Mouse (Mus musculus): Measurements from ENCODE around the gene Ppef2. TPM values are rescaled to one million over a fixed set of nuclear protein-coding genes. Genes with fewer than 3 reads are reported as not detected.
A peak's percentile ranks its signal among the peaks of the same experiment; 100 is the strongest.
"Not testable (repeated sequence)": the region's sequence is repeated elsewhere in the genome, so short reads cannot be mapped to it uniquely, and the experiment has no call there.

The Ppef2 gene
- polyA plus RNA-seq, 1 experiment from 2014 or later, result not detected

GRCm38 (mm10) chr5:92206121-92206520, 50.0 kb downstream of the Ppef2 start:
- Histone ChIP-seq H3K9ac (ENCODE audit: low read length) (no peak overlapping the region), H3K9me3 (ENCODE audit: control insufficient read depth, low read length) (no peaks in the 10 kb centered on the region), H3K4me2 (ENCODE audit: low read depth) (no peak overlapping the region), H3K27ac (ENCODE audit: low read depth, low read length) (no peak overlapping the region), H3K4me3 (ENCODE audit: low read depth, low read length) (no peak overlapping the region), H3K36me3 (ENCODE audit: control insufficient read depth, insufficient read depth, low read length) (peaks cover 6% of the 10 kb centered on the region; the same call in 1 of the 2 replicates), H3K4me1 (ENCODE audit: control insufficient read depth, insufficient read depth, low read length) (no peaks in the 10 kb centered on the region), H3K27me3 (ENCODE audit: control insufficient read depth, insufficient read depth, low read length) (no peaks in the 10 kb centered on the region)
- WGBS, result 94% methylated on average over 6 of the region's 6 CpGs
- ATAC-seq (ENCODE audit: insufficient read depth, low FRiP score, low TSS enrichment) (no peak), DNase-seq (ENCODE audit: low spot score) (no peak)

GRCm38 (mm10) chr5:92205706-92206105, 50.4 kb downstream of the Ppef2 start:
- ATAC-seq (ENCODE audit: insufficient read depth, low FRiP score, low TSS enrichment), result no peak
- WGBS, result 87% methylated on average over 5 of the region's 5 CpGs
- Histone ChIP-seq H3K27ac (ENCODE audit: low read depth, low read length) (no peak overlapping the region), H3K4me3 (ENCODE audit: low read depth, low read length) (no peak overlapping the region), H3K9me3 (ENCODE audit: control insufficient read depth, low read length) (no peaks in the 10 kb centered on the region), H3K27me3 (ENCODE audit: control insufficient read depth, insufficient read depth, low read length) (no peaks in the 10 kb centered on the region), H3K4me2 (ENCODE audit: low read depth) (no peak overlapping the region), H3K4me1 (ENCODE audit: control insufficient read depth, insufficient read depth, low read length) (no peaks in the 10 kb centered on the region), H3K36me3 (ENCODE audit: control insufficient read depth, insufficient read depth, low read length) (peaks cover 6% of the 10 kb centered on the region; the same call in 1 of the 2 replicates), H3K9ac (ENCODE audit: low read length) (no peak overlapping the region)
- no peak for DNase-seq (ENCODE audit: low spot score)

GRCm38 (mm10) chr5:92205184-92205583, 50.9 kb downstream of the Ppef2 start:
- 93% methylated on average over 7 of the region's 7 CpGs for WGBS
- no peak overlapping the region for H3K9ac ChIP-seq (ENCODE audit: low read length)
- H3K4me2 ChIP-seq (ENCODE audit: low read depth), result no peak overlapping the region
- H3K36me3 ChIP-seq (ENCODE audit: control insufficient read depth, insufficient read depth, low read length), result peaks cover 6% of the 10 kb centered on the region; the same call in 1 of the 2 replicates
- no peaks in the 10 kb centered on the region for H3K27me3 ChIP-seq (ENCODE audit: control insufficient read depth, insufficient read depth, low read length)
- H3K4me1 ChIP-seq (ENCODE audit: control insufficient read depth, insufficient read depth, low read length), result no peaks in the 10 kb centered on the region
- no peak overlapping the region for H3K4me3 ChIP-seq (ENCODE audit: low read depth, low read length)
- ATAC-seq (ENCODE audit: insufficient read depth, low FRiP score, low TSS enrichment) (no peak), DNase-seq (ENCODE audit: low spot score) (no peak)
- no peak overlapping the region for H3K27ac ChIP-seq (ENCODE audit: low read depth, low read length)
- no peaks in the 10 kb centered on the region for H3K9me3 ChIP-seq (ENCODE audit: control insufficient read depth, low read length)

- DNase-seq (ENCODE audit: low spot score) (no peak), ATAC-seq (ENCODE audit: insufficient read depth, low FRiP score, low TSS enrichment) (no peak)
- H3K36me3 ChIP-seq (ENCODE audit: control insufficient read depth, insufficient read depth, low read length), result peaks cover 6% of the 10 kb centered on the region; the same call in 1 of the 2 replicates
- H3K9me3 ChIP-seq (ENCODE audit: control insufficient read depth, low read length), result no peaks in the 10 kb centered on the region
- H3K9ac ChIP-seq (ENCODE audit: low read length), result no peak overlapping the region
- WGBS, result 94% methylated on average over 6 of the region's 6 CpGs
- H3K4me3 ChIP-seq (ENCODE audit: low read depth, low read length), result no peak overlapping the region
- no peak overlapping the region for H3K27ac ChIP-seq (ENCODE audit: low read depth, low read length)
- no peak overlapping the region for H3K4me2 ChIP-seq (ENCODE audit: low read depth)
- no peaks in the 10 kb centered on the region for H3K4me1 ChIP-seq (ENCODE audit: control insufficient read depth, insufficient read depth, low read length)
- H3K27me3 ChIP-seq (ENCODE audit: control insufficient read depth, insufficient read depth, low read length), result no peaks in the 10 kb centered on the region
Measured at GRCm38 (mm10) chr5:92204162-92205036, 51.7 kb downstream of the Ppef2 start.

GRCm38 (mm10) chr5:92198266-92198665, 57.8 kb downstream of the Ppef2 start:
- DNase-seq (ENCODE audit: low spot score), result no peak
- ATAC-seq (ENCODE audit: insufficient read depth, low FRiP score, low TSS enrichment), result no peak
- H3K9ac ChIP-seq (ENCODE audit: low read length), result no peak overlapping the region
- 88% methylated on average over 8 of the region's 8 CpGs for WGBS
- no peak overlapping the region for H3K27ac ChIP-seq (ENCODE audit: low read depth, low read length)
- no peak overlapping the region for H3K4me3 ChIP-seq (ENCODE audit: low read depth, low read length)
- no peaks in the 10 kb centered on the region for H3K4me1 ChIP-seq (ENCODE audit: control insufficient read depth, insufficient read depth, low read length)
- no peaks in the 10 kb centered on the region for H3K27me3 ChIP-seq (ENCODE audit: control insufficient read depth, insufficient read depth, low read length)
- no peaks in the 10 kb centered on the region for H3K9me3 ChIP-seq (ENCODE audit: control insufficient read depth, low read length)
- peaks cover 3% of the 10 kb centered on the region for H3K36me3 ChIP-seq (ENCODE audit: control insufficient read depth, insufficient read depth, low read length)
- H3K4me2 ChIP-seq (ENCODE audit: low read depth), result no peak overlapping the region

GRCm38 (mm10) chr5:92196895-92197811, 58.9 kb downstream of the Ppef2 start:
- Histone ChIP-seq H3K36me3 (ENCODE audit: control insufficient read depth, insufficient read depth, low read length) (peaks cover 3% of the 10 kb centered on the region), H3K27ac (ENCODE audit: low read depth, low read length) (no peak overlapping the region), H3K9ac (ENCODE audit: low read length) (no peak overlapping the region), H3K9me3 (ENCODE audit: control insufficient read depth, low read length) (no peaks in the 10 kb centered on the region), H3K27me3 (ENCODE audit: control insufficient read depth, insufficient read depth, low read length) (no peaks in the 10 kb centered on the region), H3K4me1 (ENCODE audit: control insufficient read depth, insufficient read depth, low read length) (no peaks in the 10 kb centered on the region), H3K4me3 (ENCODE audit: low read depth, low read length) (no peak overlapping the region), H3K4me2 (ENCODE audit: low read depth) (no peak overlapping the region)
- WGBS, result 85% methylated on average over 15 of the region's 15 CpGs
- ATAC-seq (ENCODE audit: insufficient read depth, low FRiP score, low TSS enrichment), result peak; percentile 20; the same call in 1 of the 2 replicates
- no peak for DNase-seq (ENCODE audit: low spot score)

GRCm38 (mm10) chr5:92195716-92196115, 60.4 kb downstream of the Ppef2 start:
- H3K9me3 ChIP-seq (ENCODE audit: control insufficient read depth, low read length); H3K4me1 ChIP-seq (ENCODE audit: control insufficient read depth, insufficient read depth, low read length); H3K27me3 ChIP-seq (ENCODE audit: control insufficient read depth, insufficient read depth, low read length); H3K4me3 ChIP-seq (ENCODE audit: low read depth, low read length); H3K36me3 ChIP-seq (ENCODE audit: control insufficient read depth, insufficient read depth, low read length); ATAC-seq (ENCODE audit: insufficient read depth, low FRiP score, low TSS enrichment); H3K4me2 ChIP-seq (ENCODE audit: low read depth); H3K27ac ChIP-seq (ENCODE audit: low read depth, low read length); H3K9ac ChIP-seq (ENCODE audit: low read length): not testable (repeated sequence)
- 63% methylated on average over 2 of the region's 2 CpGs for WGBS
- peak; percentile 31 for DNase-seq (ENCODE audit: low spot score)

GRCm38 (mm10) chr5:92188881-92189483, 67.1 kb downstream of the Ppef2 start:
- 95% methylated on average over 7 of the region's 7 CpGs for WGBS
- Histone ChIP-seq H3K4me1 (ENCODE audit: control insufficient read depth, insufficient read depth, low read length) (no peaks in the 10 kb centered on the region), H3K27me3 (ENCODE audit: control insufficient read depth, insufficient read depth, low read length) (no peaks in the 10 kb centered on the region), H3K9me3 (ENCODE audit: control insufficient read depth, low read length) (no peaks in the 10 kb centered on the region), H3K36me3 (ENCODE audit: control insufficient read depth, insufficient read depth, low read length) (peaks cover 10% of the 10 kb centered on the region), H3K4me2 (ENCODE audit: low read depth) (no peak overlapping the region), H3K27ac (ENCODE audit: low read depth, low read length) (no peak overlapping the region), H3K9ac (ENCODE audit: low read length) (no peak overlapping the region), H3K4me3 (ENCODE audit: low read depth, low read length) (no peak overlapping the region)
- ATAC-seq (ENCODE audit: insufficient read depth, low FRiP score, low TSS enrichment) (no peak), DNase-seq (ENCODE audit: low spot score) (no peak)
